Mouse (Mus musculus): ENCODE results near the gene Prss36.

- TF ChIP-seq CTCF (IDR thresholded peaks at IDR 0.05; ENCODE audit: low read depth, low read length) = no peak
- no peak for TF ChIP-seq POLR2A (IDR thresholded peaks at IDR 0.05; ENCODE audit: extremely low read depth, insufficient read depth, low read length)
Measured at GRCm38 (mm10) chr7:127928596-127928995, 17.9 kb downstream of the Prss36 start.
